10 mouse cellular contexts compared by ENCODE assay signal in genomic region chr17:88791440-88792152, GRCm38 (mm10). TPM values are rescaled to one million over a fixed set of nuclear protein-coding genes. Genes with fewer than 3 reads are reported as not detected.
DNase-seq lines count a peak whose midpoint lies in the region; ATAC-seq and TF ChIP-seq lines count a peak whose summit lies in the region.
"Had no signal": no experiment of that assay in that cellular context is flagged by ENCODE, and none has a peak within 500 bp of the region (broad histone marks: within the 10 kb centered on the region; RNA-seq: fewer than 3 reads in every experiment).

Gene Lhcgr (minus strand): TSS chr17:88791990.

- 28% methylated on average over 31 of the region's 31 CpGs for WGBS in forebrain, embryonic 16.5 days
- 19% methylated on average over 28 of the region's 31 CpGs for WGBS in liver, embryonic 13.5 days (ENCODE audit: insufficient replicate concordance)

- no peak within 1 kb of the TSS for H3K9ac ChIP-seq in ES-E14 (ENCODE audit: insufficient read depth, low read depth, low read length, poor library complexity, severe bottlenecking)
- no peak within 1 kb of the TSS; the same call in 1 of the 2 replicates for H3K9ac ChIP-seq in forebrain, embryonic 16.5 days (replicated peaks; ENCODE audit: low read depth, low read length)
- H3K9ac ChIP-seq in liver, embryonic 13.5 days: no peak within 1 kb of the TSS

- H3K9me3 ChIP-seq in ES-E14 (ENCODE audit: control insufficient read depth, insufficient read depth, low read depth, low read length): no peaks in the 10 kb centered on the region
- no peaks in the 10 kb centered on the region for H3K9me3 ChIP-seq in forebrain, embryonic 16.5 days (ENCODE audit: control insufficient read depth, low read length)
- H3K9me3 ChIP-seq in liver, embryonic 13.5 days (replicated peaks): no peaks in the 10 kb centered on the region

- peak; percentile 55 for DNase-seq in heart, adult 11 months
- DNase-seq in heart, adult 9 months (ENCODE audit: low spot score in 2 of 2): no peak
- DNase-seq in ES-E14 (ENCODE audit: low read depth, low spot score): no peak
- no peak for DNase-seq in liver, embryonic 13.5 days
- no peak for DNase-seq in right cerebral cortex, postnatal 10 days (ENCODE audit: low spot score in 2 of 2)
- no peak for DNase-seq in layer of hippocampus, postnatal 10 days (ENCODE audit: low spot score in 2 of 2)

- H3K4me2 ChIP-seq in forebrain, embryonic 16.5 days (ENCODE audit: low read length): peak within 1 kb of the TSS; percentile 34
- H3K4me2 ChIP-seq in liver, embryonic 13.5 days: 0 out of 2 replicates have a peak within 1 kb of the TSS, but pooled peaks have one; percentile 14

- peak; percentile 53 for ATAC-seq in forebrain, embryonic 16.5 days
- ATAC-seq in liver, embryonic 13.5 days (ENCODE audit: low read depth): no peak

- peak within 1 kb of the TSS; percentile 41 to 55; a peak in 3 of 4 replicates for H3K4me3 ChIP-seq in ES-E14 (ENCODE audit: insufficient read depth in 1 of 2, low read depth in 1 of 2, low read length in 2 of 2, poor library complexity in 1 of 2, severe bottlenecking in 1 of 2)
- no peak within 1 kb of the TSS for H3K4me3 ChIP-seq in forebrain, embryonic 16.5 days (replicated peaks; ENCODE audit: low read length)
- no peak within 1 kb of the TSS for H3K4me3 ChIP-seq in liver, embryonic 13.5 days (replicated peaks)
- H3K4me3 ChIP-seq in testis, adult 2 months (ENCODE audit: control insufficient read depth, low read depth, low read length): no peak within 1 kb of the TSS; the same call in 1 of the 2 replicates
- H3K4me3 ChIP-seq: erythroblast, embryonic 14.5 days had no signal

- no peaks in the 10 kb centered on the region for H3K36me3 ChIP-seq in ES-E14 (ENCODE audit: control insufficient read depth, insufficient read depth, low read length, poor library complexity, severe bottlenecking)
- H3K36me3 ChIP-seq in forebrain, embryonic 16.5 days (ENCODE audit: control insufficient read depth, insufficient read depth): no peaks in the 10 kb centered on the region
- no peaks in the 10 kb centered on the region for H3K36me3 ChIP-seq in liver, embryonic 13.5 days
- no peaks in the 10 kb centered on the region for H3K36me3 ChIP-seq in testis, adult 2 months (ENCODE audit: control insufficient read depth, insufficient read depth, low read length)
- H3K36me3 ChIP-seq: G1E had no signal

- no peak within 1 kb of the TSS for H3K27ac ChIP-seq in ES-E14 (ENCODE audit: insufficient read depth, low read depth, low read length, poor library complexity, severe bottlenecking)
- H3K27ac ChIP-seq in forebrain, embryonic 16.5 days (ENCODE audit: low read length): no peak within 1 kb of the TSS
- H3K27ac ChIP-seq in liver, embryonic 13.5 days: no peak within 1 kb of the TSS
- peak within 1 kb of the TSS; percentile 16; the same call in 1 of the 2 replicates for H3K27ac ChIP-seq in testis, adult 2 months (ENCODE audit: control insufficient read depth, insufficient read depth, low read depth, low read length)

- TF ChIP-seq POLR2A in testis, adult 2 months (IDR thresholded peaks at IDR 0.05; ENCODE audit: control insufficient read depth, low read depth, low read length): no peak

- no peaks in the 10 kb centered on the region for H3K4me1 ChIP-seq in ES-E14 (ENCODE audit: control insufficient read depth in 2 of 2, insufficient read depth in 2 of 2, low read length in 2 of 2, poor library complexity in 1 of 2)
- H3K4me1 ChIP-seq in forebrain, embryonic 16.5 days (replicated peaks; ENCODE audit: control insufficient read depth, insufficient read depth, low read length): peaks cover 8% of the 10 kb centered on the region
- no peaks in the 10 kb centered on the region for H3K4me1 ChIP-seq in liver, embryonic 13.5 days (replicated peaks)
- peaks cover 3% of the 10 kb centered on the region; the same call in 1 of the 2 replicates for H3K4me1 ChIP-seq in testis, adult 2 months (ENCODE audit: control insufficient read depth, insufficient read depth, low read length)

- in situ Hi-C loops in ES-E14 (cut with MboI; ENCODE audit: low sequenced_read_pairs in 2 of 2, unreplicated experiment in 2 of 2): no loop called here

- H3K27me3 ChIP-seq in forebrain, embryonic 16.5 days (replicated peaks; ENCODE audit: control insufficient read depth, insufficient read depth, low read length): 0 out of 2 replicates have a peak, but pooled peaks cover 3% of the 10 kb centered on the region
- H3K27me3 ChIP-seq in liver, embryonic 13.5 days: peaks cover 14% of the 10 kb centered on the region; the same call in 1 of the 2 replicates
- no peaks in the 10 kb centered on the region; the same call in 1 of the 2 replicates for H3K27me3 ChIP-seq in testis, adult 2 months (ENCODE audit: control insufficient read depth, insufficient read depth, low read length)

- TF ChIP-seq CTCF in testis, adult 2 months (IDR thresholded peaks at IDR 0.05; ENCODE audit: control insufficient read depth, insufficient read depth, insufficient replicate concordance, low read depth, low read length): no peak

TF ChIP-seq in ES-E14, 5 proteins besides CTCF, POLR2A, EP300 and RAD21:
- no peak for TF ChIP-seq MAFK (IDR thresholded peaks at IDR 0.05; ENCODE audit: insufficient read depth, low read depth, low read length)
- no peak for TF ChIP-seq CHD2 (IDR thresholded peaks at IDR 0.05; ENCODE audit: low read depth, low read length)
- TF ChIP-seq ZNF384 (IDR thresholded peaks at IDR 0.05; ENCODE audit: low read depth, low read length): no peak
- no peak for TF ChIP-seq ZC3H11A (IDR thresholded peaks at IDR 0.05; ENCODE audit: borderline replicate concordance, low read depth, low read length)
- no peak for TF ChIP-seq HCFC1 (IDR thresholded peaks at IDR 0.05; ENCODE audit: borderline replicate concordance, insufficient read depth, low read length)

RNA-seq across cellular contexts. Expression of gene Lhcgr, which starts in this region (rescaled TPM):
- total RNA-seq in ES-E14 (2012; rRNA removed): not detected in 2 replicates
- polyA plus RNA-seq in forebrain, embryonic 16.5 days (2015; fragmentation: Nextera tagmentation; extraction: Ambion mirVana): 1.6 and 3.2 TPM in 2 replicates
- polyA plus RNA-seq in liver, embryonic 13.5 days (2015; fragmentation: Nextera tagmentation; extraction: Ambion mirVana): not detected in 2 replicates
- polyA plus RNA-seq in testis, adult 2 months (2012; rRNA removed): 2.8 and 3.3 TPM in 2 replicates
- total RNA-seq in layer of hippocampus, postnatal 10 days (2021): under 1 TPM; 0.45 to 0.46 TPM
- polyA plus RNA-seq: erythroblast, embryonic 14.5 days; G1E had no signal

Comparison
In these comparisons a context has a peak if more than half of its experiments do, and no peak if none do; other contexts are left out.
1. H3K4me3 ChIP-seq: peak in ES-E14 (2 of 2); none in forebrain, embryonic 16.5 days (single experiment), liver, embryonic 13.5 days (single experiment) and testis, adult 2 months (single experiment).